Mouse (Mus musculus): ENCODE data around the gene Apoe.
"Not testable (repeated sequence)": the region's sequence is repeated elsewhere in the genome, so short reads cannot be mapped to it uniquely, and the experiment has no call there.

The Apoe gene

DNA sequence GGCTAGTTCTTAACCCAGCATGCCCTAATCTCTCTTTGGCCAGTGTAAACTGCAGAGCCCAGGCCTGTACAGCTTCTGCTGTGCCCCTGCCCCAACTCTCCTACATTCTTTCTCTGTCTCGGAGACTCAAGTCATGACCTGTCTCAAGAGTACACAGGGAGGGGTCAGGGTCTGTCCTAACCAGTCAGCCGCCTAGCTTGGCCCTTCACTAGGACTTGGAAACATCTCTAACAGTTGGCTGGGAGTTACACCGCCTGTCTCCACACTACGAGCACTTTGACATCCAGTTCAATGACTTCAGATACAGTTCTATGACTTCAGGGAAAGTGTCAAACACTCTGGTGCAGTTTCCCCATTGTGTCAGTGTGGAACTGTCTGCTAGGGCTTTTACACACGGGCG is 7.6 kb downstream of the Apoe start:
- no peak for DNase-seq

GRCm38 (mm10) chr7:19690845-19691244 is 8.1 kb downstream of the Apoe start:
- no peak for DNase-seq

DNA sequence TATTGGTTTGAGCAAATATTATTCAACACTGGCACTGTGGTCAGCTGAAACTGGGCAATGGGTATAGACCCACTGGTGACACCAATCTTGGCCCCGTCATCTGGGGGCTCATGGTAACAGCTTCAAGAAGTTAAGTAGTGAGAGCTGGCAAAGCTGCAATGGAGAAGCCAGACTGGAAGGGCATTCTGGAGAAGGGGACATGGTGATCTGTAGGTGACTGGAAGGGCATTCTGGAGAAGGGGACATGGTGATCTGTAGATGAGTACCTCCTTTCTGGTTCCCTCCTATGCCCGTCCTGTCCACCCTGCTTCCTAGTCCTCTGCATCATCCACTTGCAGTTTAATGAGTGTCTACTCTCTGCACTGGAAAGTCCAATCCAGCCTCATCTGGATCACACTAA is 10.4 kb downstream of the Apoe start:
- DNase-seq: no peak

DNA sequence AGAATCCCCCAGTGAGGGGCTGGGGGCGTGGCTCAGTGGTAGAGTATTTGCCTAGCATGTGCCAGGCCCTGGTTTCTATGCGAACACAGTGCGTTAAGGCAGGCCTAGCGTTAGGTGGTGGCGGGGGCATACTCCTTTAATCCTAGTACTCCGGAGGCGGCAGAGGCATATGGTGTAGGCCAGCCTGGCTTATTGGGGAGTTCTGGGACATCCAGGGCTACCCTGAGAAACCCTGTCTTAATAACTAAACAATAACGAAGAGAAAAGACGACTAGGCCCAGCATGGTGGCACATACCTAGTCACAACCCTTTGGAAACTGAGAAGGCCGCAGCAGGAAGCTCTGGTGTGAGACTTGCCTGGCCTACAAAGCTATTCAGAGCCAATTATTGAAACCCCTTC is 10.9 kb downstream of the Apoe start:
- no peak for DNase-seq

GRCm38 (mm10) chr7:19686927-19687583 is 11.9 kb downstream of the Apoe start:
- DNase-seq: not testable (repeated sequence)

GRCm38 (mm10) chr7:19686521-19686920 is 12.5 kb downstream of the Apoe start:
- no peak for DNase-seq

DNA sequence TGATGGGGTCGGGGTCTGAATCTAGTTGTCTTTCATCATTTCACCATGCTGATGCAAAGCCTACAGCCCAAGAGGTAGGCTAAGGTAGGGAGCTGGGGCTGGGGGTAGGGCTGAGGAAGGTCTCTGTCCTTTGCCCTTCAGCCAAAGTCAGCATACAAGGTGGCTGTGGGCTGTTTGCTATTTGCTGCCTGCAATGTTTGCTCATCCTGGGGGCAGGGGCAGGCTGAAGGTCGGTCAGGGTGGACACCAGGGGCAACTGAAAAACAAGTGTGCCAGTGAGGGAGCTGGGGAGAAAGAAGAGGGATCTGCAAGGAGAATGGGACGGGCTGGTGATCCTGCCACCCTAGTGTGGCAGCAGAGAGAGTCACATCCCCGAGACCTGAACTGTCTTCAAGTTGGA is 13.6 kb downstream of the Apoe start:
- no peak for DNase-seq

DNA sequence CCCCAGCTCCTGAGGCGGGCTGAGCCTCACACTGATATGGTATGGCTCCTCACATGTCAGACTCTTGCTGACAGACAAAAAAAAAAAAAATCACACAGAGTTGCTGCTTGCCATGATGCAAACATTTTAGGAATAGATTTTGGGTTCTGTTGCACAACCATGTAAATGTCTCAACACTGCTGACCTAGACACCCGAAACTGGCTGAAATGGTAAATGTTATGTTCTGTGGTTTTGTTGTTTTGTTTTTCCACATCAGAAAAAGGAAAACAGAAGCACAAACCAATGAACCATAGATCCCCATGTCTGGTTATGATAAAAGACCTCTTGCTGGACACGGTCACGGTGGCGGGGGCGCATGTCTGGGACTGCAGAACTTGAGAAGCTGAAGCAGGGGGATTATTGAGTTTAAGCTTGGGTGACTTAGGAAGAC is 15.2 kb downstream of the Apoe start:
- no peak for DNase-seq

DNA sequence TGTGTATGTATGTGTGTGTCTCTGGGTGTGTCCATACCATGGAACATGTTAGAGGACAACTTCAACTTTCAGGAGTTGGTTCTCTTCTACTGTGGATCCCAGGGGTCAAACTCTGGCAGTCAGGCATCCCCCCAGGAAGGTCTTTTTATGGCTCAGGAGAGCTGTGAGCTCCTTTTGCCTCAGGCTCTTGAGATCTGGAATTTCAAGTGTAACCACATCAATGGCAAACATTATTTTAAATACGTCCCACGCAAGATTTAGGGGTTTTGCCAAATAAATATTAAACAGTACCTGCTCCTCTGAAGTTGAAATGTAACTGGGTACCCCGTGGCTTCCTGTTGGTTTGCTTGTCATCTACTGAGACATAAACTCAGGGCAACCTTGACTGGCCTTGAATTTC is 16.0 kb downstream of the Apoe start:
- DNase-seq: no peak

DNA sequence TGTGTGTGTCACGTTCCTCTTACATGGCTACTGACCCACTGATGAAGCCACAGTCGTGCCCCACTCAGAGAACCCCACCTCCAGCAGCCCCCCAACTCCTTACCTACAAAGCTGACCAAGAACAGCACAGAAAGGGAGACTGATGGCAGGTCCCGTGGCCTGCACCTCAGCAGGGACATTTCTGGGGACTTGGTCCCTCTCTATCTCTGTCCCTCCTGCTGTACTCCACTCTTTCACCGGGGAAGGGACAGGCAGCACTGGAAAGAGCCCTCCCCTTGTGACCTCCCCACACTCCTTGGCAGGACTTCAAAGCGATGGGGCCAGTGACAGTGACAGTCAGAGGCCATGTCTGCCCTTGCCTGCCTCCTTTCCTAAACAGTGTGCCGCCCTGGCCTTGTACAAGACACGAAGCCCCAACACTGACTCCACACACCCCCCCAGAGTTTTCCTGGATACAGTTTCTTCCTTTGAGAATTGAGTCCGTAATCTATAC is 17.7 kb downstream of the Apoe start, which contains the start of the genes Gm44805 and Apoc4:
TSS of gene Gm44805 (minus strand) at position 222 of the 493 bp plus-strand sequence.
TSS of gene Apoc4 (minus strand) at position 278 of the 493 bp plus-strand sequence.
- DNase-seq: no peak

DNA sequence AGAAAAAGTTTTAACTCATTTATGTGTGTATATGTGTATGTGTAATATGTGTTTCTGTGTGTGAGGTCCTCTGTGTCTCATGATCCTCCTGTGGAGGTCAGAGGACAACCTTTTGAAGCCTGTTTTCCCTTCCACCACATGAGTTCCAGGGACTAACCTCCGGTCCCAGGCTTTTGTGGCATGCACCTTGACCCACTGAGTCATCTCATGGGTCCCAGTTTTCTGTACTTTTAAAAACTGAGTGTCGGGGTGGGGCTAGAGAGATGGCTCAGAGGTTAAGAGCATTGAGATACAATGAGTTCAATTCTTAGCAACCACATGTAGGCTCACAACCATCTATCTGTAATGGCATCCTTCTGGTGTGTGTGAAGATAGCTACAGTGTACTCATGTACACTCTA is 18.3 kb downstream of the Apoe start:
- no peak for DNase-seq

DNA sequence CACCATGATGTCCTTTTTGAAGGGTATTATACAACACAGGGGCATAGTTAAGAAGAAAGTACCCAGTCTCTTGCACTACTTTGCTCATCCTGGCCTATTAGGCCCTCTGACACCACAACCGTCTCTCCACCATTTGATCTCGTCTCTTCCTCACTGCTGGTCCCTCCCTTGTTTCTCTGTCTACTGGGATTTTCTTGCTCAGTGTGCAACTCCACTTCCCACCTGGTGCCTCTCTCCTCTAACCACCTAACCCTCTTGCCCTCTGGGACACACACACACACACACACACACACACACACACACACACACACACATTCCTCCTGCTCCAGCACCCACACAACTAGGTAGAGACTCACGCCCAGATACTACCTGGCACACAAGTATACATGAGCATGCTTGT is 20.1 kb downstream of the Apoe start:
- no peak for DNase-seq

DNA sequence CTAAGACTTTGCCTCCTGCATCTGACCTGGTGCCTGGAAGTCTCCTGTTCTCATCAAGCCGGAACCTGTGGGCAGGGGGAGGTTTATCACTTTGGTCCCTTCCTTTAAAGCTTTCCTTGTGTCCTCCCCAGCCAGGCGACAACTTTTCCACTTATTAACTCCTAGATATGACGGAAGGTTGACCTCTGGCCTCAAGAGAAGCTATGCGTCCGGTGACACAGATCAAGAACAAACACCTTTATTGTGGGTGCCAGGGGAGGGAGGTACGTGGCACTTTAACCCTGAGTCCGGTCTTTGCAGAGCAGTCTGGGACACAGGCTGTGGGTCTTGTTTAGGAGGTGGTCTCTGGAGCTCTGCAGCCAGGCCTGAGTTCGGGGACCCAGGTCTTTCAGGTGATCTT is 21.1 kb downstream of the Apoe start, which contains the start of gene Apoc2:
TSS of gene Apoc2 (minus strand) at position 70 of the 400 bp plus-strand sequence.
- no peak for DNase-seq

- DNase-seq: no peak
Measured at GRCm38 (mm10) chr7:19676662-19677061, 22.3 kb downstream of the Apoe start.

GRCm38 (mm10) chr7:19675824-19676223 is 23.2 kb downstream of the Apoe start:
- no peak for DNase-seq

GRCm38 (mm10) chr7:19673083-19673699 is 25.8 kb downstream of the Apoe start:
- no peak for DNase-seq

DNA sequence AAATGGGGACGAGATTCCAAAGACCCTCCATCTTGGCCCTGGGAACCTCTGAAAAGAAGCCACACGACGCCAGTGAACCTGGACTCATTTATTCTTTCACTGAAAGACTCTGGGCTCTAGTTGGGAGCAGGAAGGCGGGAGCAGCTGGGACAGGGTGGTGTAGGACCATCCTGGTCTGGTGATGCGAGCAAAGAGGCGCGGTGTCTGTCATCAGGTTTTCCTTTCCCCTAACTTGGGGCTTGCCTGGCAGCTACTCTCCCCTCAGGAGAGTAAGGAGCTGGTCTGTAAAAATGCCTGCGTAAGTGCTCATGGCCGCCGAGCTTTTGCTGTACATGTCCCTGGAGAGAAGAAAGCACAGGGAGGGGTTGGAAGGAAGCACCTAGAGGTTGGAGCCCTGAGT is 27.5 kb downstream of the Apoe start:
- no peak for DNase-seq

DNA sequence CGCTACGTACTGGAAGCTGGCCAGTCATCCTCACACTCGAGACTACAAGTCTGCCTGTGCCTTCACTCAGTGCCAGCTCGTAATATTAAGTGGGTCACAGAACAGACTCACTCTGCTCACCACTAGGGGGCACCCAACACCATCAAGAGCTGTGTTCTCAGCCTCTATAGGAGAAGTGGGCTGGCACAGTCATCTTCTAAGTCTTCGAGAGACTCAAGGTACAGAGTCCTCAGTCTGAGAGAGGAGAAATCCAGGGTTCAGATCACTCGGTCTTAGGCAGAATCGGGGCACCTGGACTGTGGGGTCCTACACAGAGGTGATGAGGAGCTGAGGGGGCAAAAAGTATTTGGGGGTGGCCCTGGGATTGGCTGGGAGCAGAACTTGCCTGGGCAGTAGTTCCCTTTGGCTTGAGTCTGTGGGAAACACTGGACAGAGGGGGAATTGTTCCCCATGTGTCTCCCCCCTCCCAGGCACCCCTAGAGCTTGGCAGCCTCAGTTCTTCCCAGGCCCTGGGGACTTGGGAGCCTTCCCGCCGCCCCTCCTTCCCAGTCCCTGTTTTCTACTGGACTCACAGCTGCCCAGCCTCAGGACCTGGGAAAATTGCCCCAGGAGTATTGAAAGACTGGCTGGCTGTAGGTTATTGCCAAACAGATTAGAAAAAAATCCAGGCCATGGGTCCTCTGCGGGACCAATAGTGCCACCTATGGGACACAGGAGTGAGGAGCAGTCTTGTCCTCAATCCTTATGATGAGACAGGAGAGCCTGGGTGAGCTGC is 29.9 kb downstream of the Apoe start:
- peak; percentile 97 for DNase-seq

DNA sequence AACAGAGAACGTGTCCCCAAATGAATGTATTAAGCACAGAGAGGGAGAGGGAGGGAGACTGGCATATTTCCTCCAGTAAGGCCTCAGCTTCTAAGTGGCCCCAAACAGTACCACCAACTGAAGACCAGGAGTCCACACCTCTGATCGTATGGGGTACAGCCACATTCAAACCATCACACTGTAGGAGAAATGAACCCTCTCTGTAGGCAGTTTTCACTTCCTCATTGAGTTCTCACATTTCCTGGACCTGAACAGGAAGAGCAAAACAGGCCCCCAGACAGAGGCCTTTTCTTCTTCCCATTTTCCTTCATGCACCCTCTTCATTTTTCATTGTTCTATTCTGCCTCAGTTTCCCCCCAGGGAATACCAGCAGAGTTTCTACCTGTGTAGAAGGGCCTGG is 31.6 kb downstream of the Apoe start:
- DNase-seq: no peak

- DNase-seq: no peak
Measured at GRCm38 (mm10) chr7:19666750-19667149, 32.2 kb downstream of the Apoe start.

DNA sequence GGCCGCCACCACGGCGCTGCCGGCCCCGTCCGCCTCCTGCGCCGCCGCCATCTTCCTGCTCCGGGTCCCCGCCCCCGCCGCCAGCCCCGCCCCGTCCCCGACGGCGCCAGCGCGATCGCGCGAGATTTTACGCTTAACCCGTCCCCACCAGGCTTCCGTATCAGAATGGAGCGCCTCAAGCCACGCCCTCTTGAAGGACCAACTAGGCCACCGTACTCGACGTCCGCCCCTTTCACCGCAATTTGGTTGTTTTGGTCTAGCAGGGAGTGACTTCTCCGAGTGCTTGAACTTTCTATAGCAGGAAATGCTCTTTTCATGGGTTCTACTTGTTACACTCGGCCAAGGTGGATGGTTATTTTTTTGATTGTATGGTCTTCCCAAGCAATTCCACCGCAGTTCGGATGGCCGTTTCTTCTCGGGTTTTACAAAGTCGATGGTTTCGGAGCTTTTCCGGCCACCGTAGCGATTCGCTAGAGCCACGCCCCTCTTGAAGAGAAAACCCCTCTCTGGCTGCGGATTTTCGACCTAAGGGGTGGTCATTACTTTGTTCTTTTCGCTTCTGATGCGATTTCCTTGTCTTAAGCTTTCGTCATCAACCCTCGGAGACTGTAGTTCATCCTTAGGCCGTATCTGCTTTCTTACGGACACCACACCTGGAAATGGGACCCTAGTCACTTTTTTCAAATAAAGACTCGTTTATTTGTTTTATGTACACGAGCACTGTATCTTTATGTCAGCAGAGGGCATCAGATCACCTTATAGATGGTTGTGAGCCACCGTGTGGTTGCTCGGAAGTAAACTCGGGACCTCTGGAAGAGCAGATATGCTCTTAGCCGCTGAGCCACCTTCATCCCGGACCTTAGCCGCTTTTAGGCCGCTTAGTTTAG is 33.8 kb downstream of the Apoe start, which contains the start of gene Clptm1:
TSS of gene Clptm1 (minus strand) at position 79 of the 887 bp plus-strand sequence.
- DNase-seq: peak; percentile 97

GRCm38 (mm10) chr7:19664455-19664954 is 34.5 kb downstream of the Apoe start:
- no peak for DNase-seq

All from lung, postnatal 14 days (tissue).